Mouse (Mus musculus) layer of hippocampus, adult 8-10 months (tissue): ENCODE measurements around the gene Olfr601. TPM values are rescaled to one million over a fixed set of nuclear protein-coding genes. Genes with fewer than 3 reads are reported as not detected.
"Not testable (repeated sequence)": the region's sequence is repeated elsewhere in the genome, so short reads cannot be mapped to it uniquely, and the experiment has no call there.

Experiments used
- DNase-seq, 2 experiments: peaks; one replicate each; pipeline ENCODE4 v3.0.0; 2022; ENCODE audit warnings: low spot score in 2 of 2
- total RNA-seq, 4 experiments: library from RNA; stranded (reverse); gene quantifications; 2 replicates each; pipeline ENCODE4 v1.2.4; 2022

Olfr601 gene
- not detected for total RNA-seq

- DNase-seq = no peak
Observed at GRCm38 (mm10) chr7:103362555-103362954, at the start of gene Olfr601. Gene Olfr601 (minus strand): TSS chr7:103362655.

GRCm38 (mm10) chr7:103406521-103407055 lies 44.1 kb upstream of the Olfr601 start:
- DNase-seq = not testable (repeated sequence)

- no peak for DNase-seq
Observed at GRCm38 (mm10) chr7:103398981-103399380, 36.5 kb upstream of the Olfr601 start.

GRCm38 (mm10) chr7:103397758-103398157 lies 35.3 kb upstream of the Olfr601 start:
- DNase-seq = no peak

- DNase-seq = no peak
Observed at GRCm38 (mm10) chr7:103386077-103386476, 23.6 kb upstream of the Olfr601 start, which contains the start of gene Olfr603. Gene Olfr603 (minus strand): TSS chr7:103386177.

- DNase-seq = no peak
Observed at GRCm38 (mm10) chr7:103349569-103349968, 12.9 kb downstream of the Olfr601 start, which contains the start of gene Olfr600. Gene Olfr600 (minus strand): TSS chr7:103349669.

- DNase-seq = no peak
Observed at GRCm38 (mm10) chr7:103335617-103336016, 26.8 kb downstream of the Olfr601 start, which contains the start of gene Olfr599. Gene Olfr599 (plus strand): TSS chr7:103335917.

GRCm38 (mm10) chr7:103323268-103323667 lies 39.2 kb downstream of the Olfr601 start, which contains the start of gene Olfr598:
Gene Olfr598 (plus strand): TSS chr7:103323568.
- no peak for DNase-seq

GRCm38 (mm10) chr7:103316015-103316414 lies 46.4 kb downstream of the Olfr601 start, which contains the start of gene Olfr597:
Gene Olfr597 (plus strand): TSS chr7:103316315.
- DNase-seq = not testable (repeated sequence)

Other genes with a start within 250 kb of the Olfr601 start
- not detected for gene Olfr586, start 237.0 kb downstream of the Olfr601 start, total RNA-seq
- not detected for gene Olfr588-ps1, start 221.8 kb downstream of the Olfr601 start, total RNA-seq
- not detected for gene Olfr589, start 206.3 kb downstream of the Olfr601 start, total RNA-seq
- not detected for gene Olfr591, start 184.3 kb downstream of the Olfr601 start, total RNA-seq
- not detected for gene Olfr592, start 177.9 kb downstream of the Olfr601 start, total RNA-seq
- not detected for gene Olfr593, start 150.8 kb downstream of the Olfr601 start, total RNA-seq
- gene Olfr594, start 145.7 kb downstream of the Olfr601 start, total RNA-seq = not detected
- not detected for gene Usp17ld, start 110.2 kb downstream of the Olfr601 start, total RNA-seq
- not detected for gene Olfr596, start 57.0 kb downstream of the Olfr601 start, total RNA-seq
- gene Olfr597, start 46.3 kb downstream of the Olfr601 start, total RNA-seq = not detected
- not detected for gene Olfr598, start 39.1 kb downstream of the Olfr601 start, total RNA-seq
- gene Olfr599, start 26.7 kb downstream of the Olfr601 start, total RNA-seq = not detected
- gene Olfr600, start 13.0 kb downstream of the Olfr601 start, total RNA-seq = not detected
- gene Olfr603, start 23.5 kb upstream of the Olfr601 start, total RNA-seq = not detected
- gene Usp17lc, start 52.4 kb upstream of the Olfr601 start, total RNA-seq = not detected
- gene Olfr605, start 82.8 kb upstream of the Olfr601 start, total RNA-seq = not detected
- gene Olfr606, start 86.4 kb upstream of the Olfr601 start, total RNA-seq = not detected
- not detected for gene Olfr607, start 101.5 kb upstream of the Olfr601 start, total RNA-seq
- not detected for gene Olfr608, start 107.2 kb upstream of the Olfr601 start, total RNA-seq
- gene Olfr609, start 135.4 kb upstream of the Olfr601 start, total RNA-seq = not detected
- gene Olfr610, start 149.5 kb upstream of the Olfr601 start, total RNA-seq = not detected
- gene Olfr611, start 158.2 kb upstream of the Olfr601 start, total RNA-seq = not detected
- gene Olfr612, start 180.1 kb upstream of the Olfr601 start, total RNA-seq = not detected
- not detected for gene Olfr613, start 185.4 kb upstream of the Olfr601 start, total RNA-seq
- gene Olfr615, start 193.4 kb upstream of the Olfr601 start, total RNA-seq = not detected
- gene Olfr616, start 206.5 kb upstream of the Olfr601 start, total RNA-seq = not detected
- not detected for gene Olfr617, start 210.4 kb upstream of the Olfr601 start, total RNA-seq
- not detected for gene Olfr618, start 227.4 kb upstream of the Olfr601 start, total RNA-seq
- not detected for gene Olfr619, start 237.9 kb upstream of the Olfr601 start, total RNA-seq
- gene Olfr620, start 249.9 kb upstream of the Olfr601 start, total RNA-seq = not detected